Mouse (Mus musculus) kidney, adult 11 months (tissue): ENCODE measurements around the gene Acot4.

ENCODE experiments used
- DNase-seq: peaks from one replicate; pipeline ENCODE4 v3.0.0; 2022

Acot4 gene

GRCm38 (mm10) chr12:84032854-84033253, 5.3 kb upstream of the Acot4 start:
- DNase-seq, result no peak

GRCm38 (mm10) chr12:84033302-84033701, 4.9 kb upstream of the Acot4 start:
- DNase-seq, result peak; percentile 36

- no peak for DNase-seq
These were observed 4.1 kb upstream of the Acot4 start for GRCm38 (mm10) chr12:84034108-84034507.

GRCm38 (mm10) chr12:84038691-84039111, 522 bp downstream of the Acot4 start, which contains the start of gene Gm49366:
Gene Gm49366, plus strand, starts transcription at chr12:84038935.
- DNase-seq, result peak; percentile 75

GRCm38 (mm10) chr12:84042248-84042647, 4.1 kb downstream of the Acot4 start:
- peak; percentile 82 for DNase-seq

- peak; percentile 56 for DNase-seq
These were observed 5.9 kb downstream of the Acot4 start for GRCm38 (mm10) chr12:84044045-84044444.

GRCm38 (mm10) chr12:84046906-84047305, 8.7 kb downstream of the Acot4 start:
- no peak for DNase-seq

- peak; percentile 81 for DNase-seq
These were observed 12.6 kb downstream of the Acot4 start for GRCm38 (mm10) chr12:84050744-84051143.

GRCm38 (mm10) chr12:84051937-84052474, 13.8 kb downstream of the Acot4 start, which contains the start of gene Acot3:
Gene Acot3, plus strand, starts transcription at chr12:84052144.
- DNase-seq, result peak; percentile 45

GRCm38 (mm10) chr12:84052609-84053008, 14.4 kb downstream of the Acot4 start:
- DNase-seq, result no peak

GRCm38 (mm10) chr12:84053173-84053572, 15.0 kb downstream of the Acot4 start:
- DNase-seq, result no peak

GRCm38 (mm10) chr12:84053679-84054391, 15.7 kb downstream of the Acot4 start:
- DNase-seq, result peak; percentile 51

GRCm38 (mm10) chr12:84060946-84061345, 22.8 kb downstream of the Acot4 start:
- no peak for DNase-seq

GRCm38 (mm10) chr12:84062336-84062735, 24.2 kb downstream of the Acot4 start:
- DNase-seq, result no peak

GRCm38 (mm10) chr12:84063228-84063627, 25.0 kb downstream of the Acot4 start:
- no peak for DNase-seq

- DNase-seq, result no peak
These were observed 25.7 kb downstream of the Acot4 start for GRCm38 (mm10) chr12:84063833-84064232.

GRCm38 (mm10) chr12:84064621-84065020, 26.4 kb downstream of the Acot4 start:
- peak; percentile 32 for DNase-seq

GRCm38 (mm10) chr12:84067752-84068151, 29.6 kb downstream of the Acot4 start:
- DNase-seq, result no peak

GRCm38 (mm10) chr12:84068296-84068695, 30.1 kb downstream of the Acot4 start:
- no peak for DNase-seq

GRCm38 (mm10) chr12:84068986-84069385, 30.8 kb downstream of the Acot4 start, which contains the start of gene Acot5:
Gene Acot5, plus strand, starts transcription at chr12:84069325.
- no peak for DNase-seq

GRCm38 (mm10) chr12:84069582-84069981, 31.4 kb downstream of the Acot4 start:
- peak; percentile 52 for DNase-seq

- DNase-seq, result no peak
These were observed 33.5 kb downstream of the Acot4 start for GRCm38 (mm10) chr12:84071696-84072095.

GRCm38 (mm10) chr12:84077371-84077990, 39.3 kb downstream of the Acot4 start:
- DNase-seq, result no peak

- DNase-seq, result no peak
These were observed 45.7 kb downstream of the Acot4 start for GRCm38 (mm10) chr12:84083842-84084241.
